Mouse (Mus musculus): Measurements from ENCODE around the gene Napa. TPM values are rescaled to one million over a fixed set of nuclear protein-coding genes. Genes with fewer than 3 reads are reported as not detected.

Gene Napa
- polyA plus RNA-seq (2012; ENCODE audit: low replicate concordance), result 213 and 314 TPM in 2 replicates

GRCm38 (mm10) chr7:16098021-16099017 is at the start of gene Napa:
TSS of gene Napa (plus strand) at chr7:16098458.

GRCm38 (mm10) chr7:16061219-16062098 is 36.8 kb upstream of the Napa start, which contains the start of gene Zfp541:
TSS of gene Zfp541 (plus strand) at chr7:16061814.

GRCm38 (mm10) chr7:16119569-16120261 is 21.5 kb downstream of the Napa start, which contains the start of gene Kptn:
TSS of gene Kptn (plus strand) at chr7:16119895.

GRCm38 (mm10) chr7:16129421-16129845 is 31.2 kb downstream of the Napa start, which contains the start of gene Slc8a2:
TSS of gene Slc8a2 (plus strand) at chr7:16129826.

Other genes with a start within 250 kb of the Napa start
- gene Crx, start 218.5 kb upstream of the Napa start, polyA plus RNA-seq (2012; ENCODE audit: low replicate concordance), result not detected in 2 replicates
- not detected in 2 replicates for gene Crxos, start 215.8 kb upstream of the Napa start, polyA plus RNA-seq (2012; ENCODE audit: low replicate concordance)
- 179 and 674 TPM in 2 replicates for gene Selenow, start 176.1 kb upstream of the Napa start, polyA plus RNA-seq (2012; ENCODE audit: low replicate concordance)
- 399 and 526 TPM in 2 replicates for gene Nop53, start 152.4 kb upstream of the Napa start, polyA plus RNA-seq (2012; ENCODE audit: low replicate concordance)
- gene Ehd2, start 130.9 kb upstream of the Napa start, polyA plus RNA-seq (2012; ENCODE audit: low replicate concordance), result 1.4 and 4.0 TPM in 2 replicates
- 93.7 and 130 TPM in 2 replicates for gene Bicra, start 50.5 kb upstream of the Napa start, polyA plus RNA-seq (2012; ENCODE audit: low replicate concordance)
- 0.07 TPM in 1 of 2 replicates, not detected in the other for gene Zfp541, start 36.6 kb upstream of the Napa start, polyA plus RNA-seq (2012; ENCODE audit: low replicate concordance)
- gene Kptn, start 21.4 kb downstream of the Napa start, polyA plus RNA-seq (2012; ENCODE audit: low replicate concordance), result 7.2 and 17.1 TPM in 2 replicates
- 0.15 and 0.18 TPM in 2 replicates for gene Slc8a2, start 31.4 kb downstream of the Napa start, polyA plus RNA-seq (2012; ENCODE audit: low replicate concordance)
- 2.8 and 3.3 TPM in 2 replicates for gene Meis3, start 76.6 kb downstream of the Napa start, polyA plus RNA-seq (2012; ENCODE audit: low replicate concordance)
- gene Dhx34, start 123.6 kb downstream of the Napa start, polyA plus RNA-seq (2012; ENCODE audit: low replicate concordance), result 40.4 and 47.8 TPM in 2 replicates
- gene C5ar2, start 145.7 kb downstream of the Napa start, polyA plus RNA-seq (2012; ENCODE audit: low replicate concordance), result 0.26 and 2.0 TPM in 2 replicates
- gene C5ar1, start 161.1 kb downstream of the Napa start, polyA plus RNA-seq (2012; ENCODE audit: low replicate concordance), result 0.09 and 1.5 TPM in 2 replicates
- 89.0 and 205 TPM in 2 replicates for gene Inafm1, start 175.2 kb downstream of the Napa start, polyA plus RNA-seq (2012; ENCODE audit: low replicate concordance)
- 50.5 and 115 TPM in 2 replicates for gene Ccdc9, start 188.3 kb downstream of the Napa start, polyA plus RNA-seq (2012; ENCODE audit: low replicate concordance)
- 210 and 580 TPM in 2 replicates for gene Bbc3, start 209.9 kb downstream of the Napa start, polyA plus RNA-seq (2012; ENCODE audit: low replicate concordance)